In the genomic region with DNA sequence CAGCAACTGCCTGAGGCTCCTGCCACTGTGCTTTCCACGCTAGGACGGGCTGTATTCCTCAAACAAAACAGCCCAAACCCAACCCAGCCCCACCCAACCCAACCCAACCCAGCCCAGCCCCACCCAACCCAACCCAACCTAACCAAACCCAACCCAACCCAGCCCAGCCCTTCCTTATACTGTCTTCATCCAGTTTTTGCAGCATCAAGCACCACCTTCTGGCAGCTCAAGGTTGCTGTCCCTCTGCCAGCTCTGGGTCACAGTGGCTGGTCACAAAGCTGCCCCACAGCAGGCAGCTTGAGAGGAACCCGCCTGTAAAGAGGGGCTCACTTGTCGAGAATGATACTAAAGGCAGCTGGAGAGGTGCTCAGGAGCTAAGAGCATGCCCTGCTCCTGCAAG, we compare ENCODE assay signal across 8 mouse cellular contexts. TPM values are rescaled to one million over a fixed set of nuclear protein-coding genes. Genes with fewer than 3 reads are reported as not detected.
DNase-seq lines count a peak whose midpoint lies in the region; ATAC-seq and TF ChIP-seq lines count a peak whose summit lies in the region.

No protein-coding gene starts in this region.

- no peaks in the 10 kb centered on the region for H3K9me3 ChIP-seq in forebrain, embryonic 13.5 days (replicated peaks)

- H3K4me3 ChIP-seq in layer of hippocampus, adult 2 months = peak overlapping the region; percentile 28; the same call in 1 of the 2 replicates
- H3K4me3 ChIP-seq in thymus, adult 2 months (ENCODE audit: control insufficient read depth, insufficient read depth, low read length) = no peak overlapping the region
- H3K4me3 ChIP-seq in forebrain, embryonic 13.5 days = no peak overlapping the region

- H3K27ac ChIP-seq in layer of hippocampus, adult 2 months = peak overlapping the region; percentile 89
- no peak overlapping the region for H3K27ac ChIP-seq in thymus, adult 2 months (ENCODE audit: control insufficient read depth, insufficient read depth, low read length)
- H3K27ac ChIP-seq in forebrain, embryonic 13.5 days = no peak overlapping the region

- peaks cover 11% of the 10 kb centered on the region; the same call in 1 of the 2 replicates for H3K4me1 ChIP-seq in thymus, adult 2 months (replicated peaks; ENCODE audit: control insufficient read depth, insufficient read depth, low read length)
- peaks cover 26% of the 10 kb centered on the region for H3K4me1 ChIP-seq in forebrain, embryonic 13.5 days

- no peak for DNase-seq in layer of hippocampus, adult 2 months (ENCODE audit: low spot score in 2 of 2)
- DNase-seq in layer of hippocampus, postnatal 36 days = no peak
- peak; percentile 74 for DNase-seq in adrenal gland, postnatal 14 days
- peak; percentile 29 for DNase-seq in heart, postnatal 4 days
- DNase-seq in thymus, adult 2 months = no peak
- DNase-seq in gastrocnemius, adult 8-10 months (ENCODE audit: low spot score in 2 of 2) = no peak

- H3K4me2 ChIP-seq in forebrain, embryonic 13.5 days = no peak overlapping the region

- no peak for TF ChIP-seq CTCF in layer of hippocampus, adult 2 months (conservative IDR thresholded peaks at IDR 0.05)
- no peak for TF ChIP-seq CTCF in thymus, adult 2 months (IDR thresholded peaks at IDR 0.05; ENCODE audit: borderline replicate concordance, control insufficient read depth, extremely low read depth, insufficient read depth, low read length, poor library complexity)

- peaks cover 59% of the 10 kb centered on the region for H3K36me3 ChIP-seq in thymus, adult 2 months (ENCODE audit: control insufficient read depth, insufficient read depth, low read length)
- H3K36me3 ChIP-seq in forebrain, embryonic 13.5 days (ENCODE audit: poor library complexity, severe bottlenecking) = peaks cover 97% of the 10 kb centered on the region

- ATAC-seq in megakaryocyte, adult 5-6 weeks (ENCODE audit: poor library complexity, severe bottlenecking) = peak; percentile 63
- no peak for ATAC-seq in forebrain, embryonic 13.5 days

- WGBS in thymus, adult 2 months = 85% methylated on average over 4 of the region's 4 CpGs
- WGBS in forebrain, embryonic 13.5 days = 73% methylated on average over 4 of the region's 4 CpGs

- TF ChIP-seq POLR2A in thymus, adult 2 months (IDR thresholded peaks at IDR 0.05; ENCODE audit: control insufficient read depth, extremely low read depth, insufficient read depth, low read length, poor library complexity) = no peak

- H3K27me3 ChIP-seq in thymus, adult 2 months (ENCODE audit: control insufficient read depth, insufficient read depth, low read length) = no peaks in the 10 kb centered on the region
- no peaks in the 10 kb centered on the region for H3K27me3 ChIP-seq in forebrain, embryonic 13.5 days

- H3K9ac ChIP-seq in forebrain, embryonic 13.5 days = no peak overlapping the region

RNA-seq across cellular contexts. Expression of a gene that starts 8.6 kb away (rescaled TPM):
- total RNA-seq in layer of hippocampus, adult 2 months (2021) = 100 to 1,000 TPM; 272 to 275 TPM
- total RNA-seq in layer of hippocampus, postnatal 36 days (2021) = 100 to 1,000 TPM; 246 to 289 TPM
- total RNA-seq in adrenal gland, postnatal 14 days (2021) = 93.9 and 128 TPM in 2 replicates
- 100 to 1,000 TPM in 1 of 2 experiments, 10 to 100 TPM in 1; 92.6 to 107 TPM for total RNA-seq in heart, postnatal 4 days (2021)
- 15.0 and 18.4 TPM in 2 replicates for total RNA-seq in megakaryocyte, adult 5-6 weeks (2015)
- 43.3 and 58.0 TPM in 2 replicates for total RNA-seq in megakaryocyte, adult 5-6 weeks (2017)
- 15.6 and 16.1 TPM in 2 replicates for polyA plus RNA-seq in thymus, adult 2 months (2012; rRNA removed)
- polyA plus RNA-seq in forebrain, embryonic 13.5 days (2015; fragmentation: Nextera tagmentation; extraction: Ambion mirVana) = 108 and 109 TPM in 2 replicates
- 100 to 1,000 TPM in 1 of 4 experiments, 10 to 100 TPM in 3; 63.1 to 122 (median 75.8) TPM for total RNA-seq in gastrocnemius, adult 8-10 months (2022)

RNA-seq across cellular contexts. Expression of a gene that starts 38.7 kb away (rescaled TPM):
- 10 to 100 TPM; 59.9 to 62.3 TPM for total RNA-seq in layer of hippocampus, adult 2 months (2021)
- total RNA-seq in layer of hippocampus, postnatal 36 days (2021) = 10 to 100 TPM; 59.5 to 62.7 TPM
- 36.8 and 40.9 TPM in 2 replicates for total RNA-seq in adrenal gland, postnatal 14 days (2021)
- total RNA-seq in heart, postnatal 4 days (2021) = 10 to 100 TPM; 17.1 to 17.2 TPM
- total RNA-seq in megakaryocyte, adult 5-6 weeks (2015) = 0.59 and 1.1 TPM in 2 replicates
- 1.6 and 1.7 TPM in 2 replicates for total RNA-seq in megakaryocyte, adult 5-6 weeks (2017)
- 7.8 and 8.4 TPM in 2 replicates for polyA plus RNA-seq in thymus, adult 2 months (2012; rRNA removed)
- 2.6 TPM in 2 replicates for polyA plus RNA-seq in forebrain, embryonic 13.5 days (2015; fragmentation: Nextera tagmentation; extraction: Ambion mirVana)
- total RNA-seq in gastrocnemius, adult 8-10 months (2022) = 1 to 10 TPM; 4.0 to 4.9 (median 4.7) TPM

Comparison
In these comparisons a context has a peak if more than half of its experiments do, and no peak if none do; other contexts are left out.
1. DNase-seq: peak in adrenal gland, postnatal 14 days (single experiment) and heart, postnatal 4 days (single experiment); none in layer of hippocampus, adult 2 months (0 of 2), layer of hippocampus, postnatal 36 days (0 of 2), thymus, adult 2 months (single experiment) and gastrocnemius, adult 8-10 months (0 of 2).